Mouse (Mus musculus): ENCODE results near the gene Gss. TPM values are rescaled to one million over a fixed set of nuclear protein-coding genes. Genes with fewer than 3 reads are reported as not detected.

Gene Gss
- polyA plus RNA-seq (2017; shearing (Covaris generic)): 15.8 TPM

DNA sequence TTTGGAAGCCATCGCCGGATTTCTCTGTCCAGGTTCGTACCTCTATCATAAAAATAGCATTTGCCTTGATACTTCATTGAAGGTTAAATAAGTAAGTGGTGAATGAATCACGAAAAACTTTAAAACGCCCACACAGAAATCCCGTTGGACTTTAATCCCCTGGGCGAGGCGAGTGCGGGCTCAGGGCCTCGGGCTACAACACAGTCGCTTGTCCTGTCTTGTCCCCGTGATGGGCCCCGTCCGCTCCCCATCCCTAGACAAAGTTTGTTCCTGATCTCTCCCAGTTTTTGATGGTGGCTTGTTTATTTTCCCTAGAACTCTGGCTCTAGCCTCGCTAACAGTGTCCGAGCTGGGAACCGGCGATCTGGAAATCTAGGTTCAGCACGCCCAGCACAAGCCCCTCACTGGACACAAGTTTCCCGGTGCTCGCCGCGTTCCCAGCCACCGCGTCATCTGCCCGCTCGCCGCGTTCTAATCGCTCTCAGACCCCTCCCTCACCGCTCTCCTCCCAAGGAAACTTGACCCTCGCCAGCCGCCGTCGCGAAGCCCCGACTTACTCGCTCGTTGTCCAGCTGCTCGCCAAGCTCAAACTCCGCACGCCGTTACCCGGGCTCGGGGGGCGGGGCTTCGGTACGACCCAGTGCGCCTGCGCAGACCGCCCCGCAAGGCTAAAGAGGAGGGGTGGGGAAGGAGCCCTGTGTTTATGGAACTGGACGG, at the start of gene Gss:
Gene Gss (minus strand): TSS at position 674 of the 717 bp plus-strand sequence.

DNA sequence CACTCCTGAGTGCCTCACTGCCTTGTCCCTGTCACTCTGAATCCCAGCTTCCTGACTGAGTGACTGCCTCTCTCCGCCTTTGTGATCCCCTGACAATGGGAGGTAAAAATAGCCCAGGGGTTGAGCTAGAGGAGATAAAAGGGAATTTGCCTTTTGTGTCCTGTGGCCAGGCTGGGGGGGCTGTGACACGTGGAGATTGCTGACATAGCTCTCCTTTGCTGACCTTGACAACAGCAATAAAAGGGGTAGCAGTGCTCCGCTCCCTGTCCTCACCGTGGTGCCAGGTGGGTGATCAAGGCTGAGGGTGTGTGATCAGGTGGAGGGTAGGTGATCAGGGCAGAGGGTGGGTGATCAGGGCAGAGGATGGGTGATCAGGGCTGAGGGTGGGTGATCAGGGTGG, 18.4 kb upstream of the Gss start, which contains the start of gene Myh7b:
Gene Myh7b (plus strand): TSS at position 235 of the 400 bp plus-strand sequence.

DNA sequence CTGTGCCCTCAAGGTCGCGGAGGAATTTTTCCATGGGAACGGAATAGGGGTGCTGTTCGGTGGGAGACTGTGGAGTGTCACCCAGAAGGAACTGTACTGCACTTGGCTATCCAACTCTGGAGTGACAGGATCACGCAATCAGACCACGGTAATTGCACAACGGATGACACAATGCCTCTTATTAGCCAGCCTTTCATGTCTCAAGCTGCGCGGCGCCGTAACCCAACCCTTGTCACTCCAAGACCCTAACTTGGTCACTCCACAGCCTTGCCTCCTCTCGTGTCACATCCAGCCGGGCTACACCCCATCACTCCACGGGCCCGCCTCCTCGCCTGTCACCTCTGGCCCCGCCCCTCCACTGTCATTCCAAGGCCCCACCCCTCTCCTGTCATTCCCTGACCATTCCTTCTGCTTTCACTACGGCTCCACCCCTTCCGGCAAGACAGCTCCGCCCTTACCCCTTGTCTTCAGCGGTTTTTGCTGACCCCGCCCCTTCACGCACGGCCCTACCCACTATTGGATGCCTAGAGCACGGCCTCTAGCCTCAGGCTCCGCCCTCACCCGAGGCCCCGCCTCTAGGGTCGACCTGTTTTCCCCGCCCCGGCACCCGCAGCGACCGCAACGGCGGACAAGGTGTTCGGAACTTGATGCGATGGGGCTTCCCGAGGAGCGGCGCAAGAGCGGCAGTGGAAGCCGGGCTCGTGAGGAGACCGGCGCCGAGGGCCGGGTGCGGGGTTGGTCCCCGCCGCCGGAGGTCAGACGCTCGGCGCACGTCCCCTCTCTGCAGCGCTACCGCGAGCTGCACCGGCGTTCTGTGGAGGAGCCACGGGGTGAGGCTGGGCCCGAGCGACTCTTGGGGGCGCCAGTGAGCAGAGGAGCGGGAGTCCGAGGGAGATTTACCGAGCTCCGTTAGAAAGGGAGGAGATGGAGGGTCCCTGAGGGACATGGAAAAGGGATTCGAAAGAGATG, 74.9 kb downstream of the Gss start, which contains the start of the genes Acss2 and Ggt7:
Gene Acss2 (plus strand): TSS at position 494 of the 969 bp plus-strand sequence.
Gene Ggt7 (minus strand): TSS at position 783 of the 969 bp plus-strand sequence.

Other genes starting within 250 kb of the Gss start
- 24.6 TPM for gene Pigu, start 235.4 kb downstream of the Gss start, polyA plus RNA-seq (2017; shearing (Covaris generic))
- gene Trp53inp2, start 211.8 kb downstream of the Gss start, polyA plus RNA-seq (2017; shearing (Covaris generic)): 32.5 TPM
- gene Ncoa6, start 118.9 kb downstream of the Gss start, polyA plus RNA-seq (2017; shearing (Covaris generic)): 34.7 TPM
- gene Acss2, start 74.9 kb downstream of the Gss start, polyA plus RNA-seq (2017; shearing (Covaris generic)): 106 TPM
- gene Ggt7, start 74.6 kb downstream of the Gss start, polyA plus RNA-seq (2017; shearing (Covaris generic)): 4.5 TPM
- 0.22 TPM for gene Myh7b, start 18.4 kb upstream of the Gss start, polyA plus RNA-seq (2017; shearing (Covaris generic))
- 241 TPM for gene Trpc4ap, start 99.6 kb upstream of the Gss start, polyA plus RNA-seq (2017; shearing (Covaris generic))
- 47.7 TPM for gene Edem2, start 136.7 kb upstream of the Gss start, polyA plus RNA-seq (2017; shearing (Covaris generic))
- gene Gm17581, start 143.1 kb upstream of the Gss start, polyA plus RNA-seq (2017; shearing (Covaris generic)): not detected
- gene Procr, start 158.3 kb upstream of the Gss start, polyA plus RNA-seq (2017; shearing (Covaris generic)): not detected
- gene Mmp24, start 182.5 kb upstream of the Gss start, polyA plus RNA-seq (2017; shearing (Covaris generic)): 0.09 TPM
- gene BC029722, start 226.6 kb upstream of the Gss start, polyA plus RNA-seq (2017; shearing (Covaris generic)): 37.9 TPM
- 168 TPM for gene Eif6, start 234.1 kb upstream of the Gss start, polyA plus RNA-seq (2017; shearing (Covaris generic))
- not detected for gene Fam83c, start 242.0 kb upstream of the Gss start, polyA plus RNA-seq (2017; shearing (Covaris generic))

Measured in naive thymus-derived CD4-positive, alpha-beta T cell, adult 5 months (primary cell).